Mouse (Mus musculus) heart, adult 2 months (tissue): Measurements from ENCODE around the gene Sh2d5. TPM values are rescaled to one million over a fixed set of nuclear protein-coding genes. Genes with fewer than 3 reads are reported as not detected.

Experiments used
- DNase-seq, 2 experiments: peaks; one replicate each; pipeline ENCODE4 v3.0.0; 2021
- H3K27ac ChIP-seq: fragments of 200-600 bp; 2 replicates; pipeline ENCODE4 v1.8.1; 2022
- H3K27me3 ChIP-seq: fragments of 200-500 bp; 2 replicates; pipeline ENCODE4 v1.6.1; 2012; ENCODE audit warnings: mild to moderate bottlenecking, low read length, inconsistent platforms, mixed read lengths; ENCODE audit not compliant: control insufficient read depth, insufficient read depth
- H3K36me3 ChIP-seq: fragments of 200-500 bp; 2 replicates; pipeline ENCODE4 v1.6.1; 2012; ENCODE audit warnings: low read length, inconsistent platforms; ENCODE audit not compliant: control insufficient read depth, insufficient read depth
- H3K4me1 ChIP-seq: fragments of 200-500 bp; 2 replicates; pipeline ENCODE4 v1.6.1; 2011; ENCODE audit warnings: low read length; ENCODE audit not compliant: control insufficient read depth, insufficient read depth
- H3K4me3 ChIP-seq: fragments of 200-600 bp; 2 replicates; pipeline ENCODE4 v1.8.1; 2022
- H3K79me2 ChIP-seq: fragments of 200-500 bp; replicated peaks from 2 replicates; pipeline ENCODE4 v1.6.1; 2012; ENCODE audit warnings: mild to moderate bottlenecking, inconsistent platforms, low read length, moderate library complexity, mixed read lengths; ENCODE audit not compliant: control insufficient read depth, insufficient read depth
- H3K9ac ChIP-seq: fragments of 200-500 bp; 2 replicates; pipeline ENCODE4 v1.6.1; 2012; ENCODE audit warnings: low read depth, mild to moderate bottlenecking, control low read depth, inconsistent platforms, low read length, mixed read lengths
- CTCF ChIP-seq: fragments of 200-600 bp; IDR thresholded peaks from 2 replicates; pipeline ENCODE4 v1.8.1; 2022; ENCODE audit warnings: antibody characterized with exemption, mild to moderate bottlenecking, moderate library complexity
- EP300 ChIP-seq: fragments of 200-500 bp; IDR thresholded peaks from 2 replicates; pipeline ENCODE4 v1.6.1; 2011; ENCODE audit warnings: low read depth, low read length, control low read depth; ENCODE audit not compliant: insufficient read depth
- POLR2A ChIP-seq: fragments of 200-500 bp; IDR thresholded peaks from 2 replicates; pipeline ENCODE4 v1.6.1; 2011; ENCODE audit warnings: mild to moderate bottlenecking, low read depth, low read length, control low read depth; ENCODE audit not compliant: insufficient read depth
- WGBS: fragments of 180-500 bp; shearing (Covaris S2); methylation state at CpG from one replicate; pipeline ENCODE4 v1.1.7; 2018; 5-methylcytosine and 5-hydroxymethylcytosine counted together
- intact Hi-C: fragments of 180-260 bp; cut with DNase I; formaldehyde crosslinking; loops from one replicate; pipeline ENCODE4 v1.15.1; 2025
- polyA plus RNA-seq: library from polyadenylated mRNA; depleted of rRNA; stranded (reverse); fragments of >200 nt; gene quantifications from 2 replicates; pipeline ENCODE4 v1.2.3, GENCODE M21; 2012
- total RNA-seq, 2 experiments: library from RNA; stranded (reverse); gene quantifications; 2 replicates each; pipeline ENCODE4 v1.2.3; 2021

The Sh2d5 gene
- total and polyA plus RNA-seq, 3 experiments = 0.16 TPM; not detected in 2

DNA sequence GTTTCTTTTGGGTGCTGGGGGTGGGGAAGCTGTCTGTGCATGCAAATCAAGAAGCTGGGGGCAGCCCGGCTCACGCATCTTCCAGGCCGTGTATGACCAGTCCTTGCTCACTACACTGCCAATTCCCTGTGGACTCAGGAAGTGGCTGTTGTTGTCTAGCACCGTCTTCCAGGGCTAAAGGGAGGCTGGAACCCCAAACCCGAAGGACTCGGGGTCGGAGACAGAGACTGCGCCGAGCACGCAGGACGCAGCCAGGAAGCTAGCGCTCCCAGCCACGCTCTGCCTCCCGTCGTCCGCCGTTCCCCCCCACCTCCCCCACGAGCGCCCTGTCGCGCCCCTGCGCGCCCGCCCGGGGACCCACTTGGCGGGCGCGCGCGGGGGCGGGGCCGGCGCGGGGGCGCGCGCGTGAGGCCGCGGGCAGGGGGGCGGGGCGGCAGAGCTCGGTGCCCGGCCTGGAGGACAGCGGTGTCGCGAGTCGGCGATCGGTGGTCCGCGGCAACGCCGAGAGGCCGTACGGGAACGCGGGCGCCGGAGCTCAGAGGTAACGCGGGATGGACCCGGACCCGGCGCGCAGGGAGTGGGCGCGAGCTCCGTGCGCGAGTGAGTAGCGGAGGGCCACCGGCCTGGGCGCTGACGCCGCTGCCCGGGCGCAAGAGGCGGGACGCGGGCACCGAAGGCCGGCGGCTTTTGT, 33.9 kb upstream of the Sh2d5 start, which contains the start of gene Hp1bp3:
TSS of gene Hp1bp3 (plus strand) at position 97 of the 691 bp plus-strand sequence.
- Histone ChIP-seq H3K9ac (peak within 1 kb of the TSS; percentile 100), H3K4me1 (peaks cover 13% of the 10 kb centered on the region), H3K79me2 (peaks cover 7% of the 10 kb centered on the region), H3K27me3 (no peaks in the 10 kb centered on the region), H3K4me3 (peak within 1 kb of the TSS; percentile 97), H3K27ac (peak within 1 kb of the TSS; percentile 99), H3K36me3 (peaks cover 15% of the 10 kb centered on the region)
- TF ChIP-seq CTCF = no peak
- TF ChIP-seq POLR2A = peak; percentile 84
- under 1% methylated on average over 74 of the region's 84 CpGs for whole genome bisulfite sequencing
- intact Hi-C loops = loop anchor here (5.0 kb wide), 1 partner anchor 211 kb away; no protein-coding TSS in a partner anchor
- DNase-seq = peak; percentile 84 to 90

DNA sequence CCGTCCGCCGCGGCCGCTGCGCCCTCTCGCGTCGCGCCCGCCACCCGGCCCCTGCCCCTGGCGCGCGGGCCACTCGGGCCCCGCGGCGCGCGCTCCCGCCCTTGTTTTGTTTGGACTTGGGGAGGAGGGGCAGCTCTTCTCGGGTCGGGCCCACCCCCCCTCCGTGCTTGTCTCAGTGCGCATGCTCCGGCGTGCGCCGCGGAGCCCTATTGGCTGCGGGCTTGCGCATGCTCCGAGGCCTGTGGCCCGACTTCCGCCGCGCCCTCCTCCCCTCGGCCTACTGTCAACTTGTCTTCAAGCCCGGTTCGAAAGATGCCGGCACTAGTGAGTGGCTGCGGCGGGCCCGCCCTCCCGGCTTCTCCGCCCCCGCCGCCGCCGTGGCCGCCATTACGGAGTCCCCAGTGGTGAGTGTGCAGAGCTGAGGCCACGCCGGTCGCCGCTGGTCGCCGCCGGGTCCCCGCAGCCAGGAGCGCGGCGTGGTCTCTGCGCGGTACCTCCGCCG, 33.3 kb upstream of the Sh2d5 start:
- intact Hi-C loops = loop anchor here (5.0 kb wide), 1 partner anchor 210 kb away; no protein-coding TSS in a partner anchor
- DNase-seq = peak; percentile 98 to 99
- Histone ChIP-seq H3K27me3 (no peaks in the 10 kb centered on the region), H3K4me1 (peaks cover 13% of the 10 kb centered on the region), H3K4me3 (peak overlapping the region; percentile 97), H3K27ac (peak overlapping the region; percentile 99), H3K36me3 (peaks cover 19% of the 10 kb centered on the region), H3K9ac (peak overlapping the region; percentile 100), H3K79me2 (peaks cover 7% of the 10 kb centered on the region)
- no peak for TF ChIP-seq CTCF
- TF ChIP-seq POLR2A = peak; percentile 21; the same call in 1 of the 2 replicates
- WGBS = under 1% methylated on average over 63 of the region's 68 CpGs

DNA sequence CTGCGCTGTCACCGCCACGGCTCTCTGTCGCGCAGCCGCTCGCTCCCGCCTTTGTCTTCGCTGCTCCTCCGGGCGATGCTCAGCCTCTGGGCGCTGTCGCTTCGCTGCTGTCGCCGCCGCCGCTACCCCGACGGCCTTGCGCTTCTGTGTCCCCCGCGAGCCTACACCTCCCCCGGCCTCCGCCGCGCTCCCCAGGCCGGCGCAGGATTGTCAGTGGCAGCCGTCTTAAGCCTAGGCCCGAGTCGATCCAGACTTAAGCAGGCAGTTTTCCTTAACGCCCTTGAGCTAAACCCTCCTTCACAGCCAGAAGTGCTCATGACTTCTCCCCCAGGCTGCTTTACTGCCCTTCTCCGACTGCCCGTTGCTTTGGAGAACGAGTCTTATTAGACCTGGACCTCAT, 32.8 kb upstream of the Sh2d5 start:
- 1% methylated on average over 36 of the region's 36 CpGs for WGBS
- H3K4me3 ChIP-seq = peak overlapping the region; percentile 97
- H3K9ac ChIP-seq = peak overlapping the region; percentile 100
- no peaks in the 10 kb centered on the region for H3K27me3 ChIP-seq
- peaks cover 13% of the 10 kb centered on the region for H3K4me1 ChIP-seq
- peaks cover 22% of the 10 kb centered on the region for H3K36me3 ChIP-seq
- DNase-seq = no peak
- TF ChIP-seq POLR2A (no peak), CTCF (no peak), EP300 (no peak)
- peak overlapping the region; percentile 89 for H3K27ac ChIP-seq
- intact Hi-C loops = loop anchor here (5.0 kb wide), 1 partner anchor 210 kb away; no protein-coding TSS in a partner anchor
- H3K79me2 ChIP-seq = peaks cover 7% of the 10 kb centered on the region

DNA sequence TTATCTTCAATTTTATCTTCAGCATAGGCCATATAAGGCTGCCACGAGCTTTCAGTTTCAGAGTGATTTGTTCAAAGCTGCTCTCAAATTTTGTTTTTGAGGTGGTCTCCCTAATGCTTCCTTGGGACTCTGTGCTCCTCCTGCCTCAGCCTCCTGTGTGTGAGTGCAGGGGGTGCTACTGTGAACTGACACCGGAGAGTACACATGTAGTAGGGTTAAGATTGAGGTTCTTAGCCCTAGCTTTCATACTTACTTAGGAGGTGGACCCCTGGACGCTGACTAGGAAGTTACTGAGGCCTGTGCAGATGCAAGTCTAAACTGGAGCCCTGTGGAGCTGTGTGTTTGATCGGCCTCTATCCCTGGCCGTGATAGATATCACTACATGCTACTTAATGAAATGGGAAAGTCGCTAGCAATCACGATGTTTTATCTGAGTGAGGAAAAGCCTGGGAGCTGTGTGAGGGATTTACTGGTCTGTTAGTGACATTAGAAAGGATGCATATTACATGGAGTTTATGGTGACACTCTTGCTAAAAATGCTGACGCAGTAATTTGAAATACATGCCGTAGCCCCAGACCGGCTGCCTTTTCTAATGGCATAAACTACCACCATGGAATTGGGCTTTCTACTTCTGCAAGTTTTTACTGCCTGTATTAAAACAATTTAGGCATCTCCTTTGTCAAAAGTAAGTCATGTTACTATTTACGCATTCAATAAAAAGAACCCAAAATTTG, 32.1 kb upstream of the Sh2d5 start:
- TF ChIP-seq EP300 (no peak), CTCF (no peak), POLR2A (no peak)
- Histone ChIP-seq H3K79me2 (peaks cover 10% of the 10 kb centered on the region), H3K27ac (peak overlapping the region; percentile 89), H3K9ac (peak overlapping the region; percentile 58), H3K4me1 (peaks cover 14% of the 10 kb centered on the region), H3K27me3 (no peaks in the 10 kb centered on the region), H3K36me3 (peaks cover 26% of the 10 kb centered on the region), H3K4me3 (peak overlapping the region; percentile 97)
- no peak for DNase-seq
- intact Hi-C loops = loop anchor here (5.0 kb wide), 1 partner anchor 209 kb away; no protein-coding TSS in a partner anchor
- WGBS = 46% methylated on average over 11 of the region's 11 CpGs

DNA sequence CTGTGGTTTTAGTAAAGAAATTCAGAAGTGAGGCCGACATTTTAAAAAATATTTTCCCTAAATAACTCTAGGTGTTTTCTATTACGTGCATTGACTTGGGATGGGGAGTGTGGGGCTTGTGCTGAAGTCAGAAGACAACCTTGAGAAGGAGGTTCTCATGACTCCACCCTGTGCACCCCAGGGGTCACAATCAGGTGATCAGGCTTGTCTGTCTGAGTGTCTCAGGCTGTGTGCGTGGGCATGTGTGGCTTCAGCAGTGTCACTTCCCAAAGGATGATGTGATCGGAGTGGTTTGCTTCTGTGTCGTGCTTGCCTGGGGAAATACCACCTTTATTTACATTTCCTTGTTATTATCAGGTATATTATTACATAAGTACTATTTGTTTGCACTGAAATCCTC, 30.9 kb upstream of the Sh2d5 start:
- Histone ChIP-seq H3K36me3 (peaks cover 28% of the 10 kb centered on the region), H3K27ac (no peak overlapping the region), H3K79me2 (peaks cover 10% of the 10 kb centered on the region), H3K9ac (no peak overlapping the region), H3K27me3 (no peaks in the 10 kb centered on the region), H3K4me1 (peaks cover 14% of the 10 kb centered on the region), H3K4me3 (no peak overlapping the region)
- intact Hi-C loops = loop anchor here (5.0 kb wide), 1 partner anchor 208 kb away; no protein-coding TSS in a partner anchor
- TF ChIP-seq EP300 (no peak), CTCF (no peak), POLR2A (no peak)
- no peak for DNase-seq
- WGBS = 72% methylated on average over 5 of the region's 5 CpGs
